Mouse (Mus musculus) cerebellum, postnatal 36 days (tissue): Measurements from ENCODE around the gene Adcy10.

Experiments
- DNase-seq, 2 experiments: peaks; one replicate each; pipeline ENCODE4 v3.0.0; 2021 to 2022; ENCODE audit warnings: mixed read lengths in 2 of 2

The Adcy10 gene

GRCm38 (mm10) chr1:165537241-165537807 lies 52.3 kb downstream of the Adcy10 start:
- no peak for DNase-seq

GRCm38 (mm10) chr1:165556711-165557110 lies 71.7 kb downstream of the Adcy10 start:
- no peak for DNase-seq

GRCm38 (mm10) chr1:165559073-165559472 lies 74.1 kb downstream of the Adcy10 start:
- peak; percentile 68 to 74 for DNase-seq

GRCm38 (mm10) chr1:165565283-165565682 lies 80.3 kb downstream of the Adcy10 start:
- DNase-seq = no peak

GRCm38 (mm10) chr1:165567466-165567865 lies 82.5 kb downstream of the Adcy10 start:
- no peak for DNase-seq

GRCm38 (mm10) chr1:165576005-165576404 lies 91.0 kb downstream of the Adcy10 start:
- DNase-seq = no peak

- DNase-seq = no peak
These were observed 91.6 kb downstream of the Adcy10 start for GRCm38 (mm10) chr1:165576459-165577112.

- no peak for DNase-seq
These were observed 94.3 kb downstream of the Adcy10 start for GRCm38 (mm10) chr1:165579332-165579731.

- no peak for DNase-seq
These were observed 96.3 kb downstream of the Adcy10 start for GRCm38 (mm10) chr1:165581255-165581654.

- peak; percentile 91 to 94 for DNase-seq
These were observed 98.7 kb downstream of the Adcy10 start for GRCm38 (mm10) chr1:165583529-165584184.

GRCm38 (mm10) chr1:165585389-165586104 lies 100.6 kb downstream of the Adcy10 start:
- no peak for DNase-seq

GRCm38 (mm10) chr1:165586366-165586765 lies 101.4 kb downstream of the Adcy10 start:
- no peak for DNase-seq

GRCm38 (mm10) chr1:165587845-165588244 lies 102.9 kb downstream of the Adcy10 start:
- DNase-seq = no peak

GRCm38 (mm10) chr1:165589280-165590048 lies 104.5 kb downstream of the Adcy10 start:
- no peak for DNase-seq

- no peak for DNase-seq
These were observed 105.8 kb downstream of the Adcy10 start for GRCm38 (mm10) chr1:165590760-165591159.

GRCm38 (mm10) chr1:165592295-165593082 lies 107.5 kb downstream of the Adcy10 start:
- no peak for DNase-seq

- DNase-seq = no peak
These were observed 109.9 kb downstream of the Adcy10 start for GRCm38 (mm10) chr1:165594699-165595421.

GRCm38 (mm10) chr1:165601775-165602280 lies 116.8 kb downstream of the Adcy10 start:
- DNase-seq = no peak

- DNase-seq = no peak
These were observed 118.2 kb downstream of the Adcy10 start for GRCm38 (mm10) chr1:165603218-165603617.

GRCm38 (mm10) chr1:165604203-165604602 lies 119.2 kb downstream of the Adcy10 start:
- no peak for DNase-seq

- DNase-seq = no peak
These were observed 120.1 kb downstream of the Adcy10 start for GRCm38 (mm10) chr1:165605108-165605507.
